Mouse (Mus musculus) bone marrow, adult 2 months (tissue): ENCODE results near the gene Uqcr10.

Experiments
- CTCF ChIP-seq: fragments of 200-500 bp; IDR thresholded peaks from 2 replicates; pipeline ENCODE4 v1.5.1; 2011; ENCODE audit warnings: low read length, control low read depth; ENCODE audit not compliant: control insufficient read depth, insufficient read depth
- POLR2A ChIP-seq: fragments of 200-500 bp; IDR thresholded peaks from 2 replicates; pipeline ENCODE4 v1.6.1; 2011; ENCODE audit warnings: low read depth, mild to moderate bottlenecking, control low read depth, low read length, borderline replicate concordance; ENCODE audit not compliant: control insufficient read depth

GRCm38 (mm10) chr11:4677250-4677872, 26.8 kb downstream of the Uqcr10 start:
- TF ChIP-seq POLR2A (no peak), CTCF (no peak)
